Mouse (Mus musculus) Muller cell, postnatal 12 days (primary cell): ENCODE data around the gene Heatr3.

Experiments
- DNase-seq: peaks from one replicate; pipeline ENCODE4 v3.0.0-alpha.2; 2015; ENCODE audit errors: inconsistent ontology term

The Heatr3 gene

DNA sequence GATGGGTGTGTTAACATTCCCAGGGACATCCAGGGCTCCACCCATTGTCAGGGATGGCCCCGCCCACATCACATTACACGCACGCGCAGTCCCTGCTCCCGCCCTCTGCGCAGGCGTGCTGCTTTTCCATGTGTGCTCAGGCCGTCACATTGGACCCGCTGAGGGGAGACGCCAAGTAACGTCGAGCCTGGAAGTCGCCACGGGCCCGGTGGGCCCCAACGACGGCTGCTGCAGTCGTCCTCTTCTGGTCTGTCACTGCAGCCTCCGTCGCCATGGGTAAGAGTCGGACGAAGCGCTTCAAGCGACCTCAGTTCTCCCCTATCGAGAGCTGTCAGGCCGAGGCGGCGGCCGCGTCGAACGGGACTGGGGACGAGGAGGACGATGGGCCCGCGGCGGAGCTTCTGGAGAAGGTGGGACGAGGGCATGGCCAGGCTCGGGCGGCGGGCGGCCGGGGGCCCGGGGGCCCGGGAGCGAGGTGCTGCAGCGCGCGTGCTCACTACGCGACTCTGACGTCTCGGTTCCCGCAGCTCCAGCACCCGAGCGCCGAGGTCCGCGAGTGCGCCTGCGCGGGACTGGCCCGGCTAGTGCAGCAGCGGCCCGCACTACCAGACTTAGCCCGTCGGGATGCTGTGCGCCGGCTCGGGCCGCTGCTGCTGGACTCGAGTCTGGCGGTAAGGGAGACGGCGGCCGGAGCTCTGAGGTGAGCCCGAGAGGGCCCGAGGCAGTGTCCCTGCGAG lies at the start of gene Heatr3:
Heatr3 (plus strand) TSS at position 108 of the 737 bp plus-strand sequence.
- peak; percentile 97 for DNase-seq

GRCm38 (mm10) chr8:88088006-88088405 lies 49.6 kb upstream of the Heatr3 start:
- DNase-seq = peak; percentile 67

DNA sequence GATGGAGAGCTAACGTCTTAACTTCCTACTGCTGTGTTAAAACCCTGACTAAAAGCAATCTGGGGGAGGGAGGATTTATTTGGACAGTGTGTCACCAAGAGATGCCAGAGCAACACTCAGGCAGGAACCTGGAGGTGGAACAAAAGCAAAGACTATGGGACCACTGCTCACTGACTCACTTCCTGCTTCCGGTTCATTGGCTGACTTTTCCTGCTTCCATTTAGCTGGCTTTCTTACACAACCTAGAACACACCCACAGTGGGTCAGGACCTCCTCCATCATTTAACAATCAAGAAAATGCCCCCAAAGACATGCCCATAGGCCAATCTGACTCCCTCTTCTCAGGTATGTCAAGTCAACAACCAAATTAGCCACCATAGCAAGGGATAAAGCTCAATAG lies 46.0 kb upstream of the Heatr3 start:
- DNase-seq = peak; percentile 53

DNA sequence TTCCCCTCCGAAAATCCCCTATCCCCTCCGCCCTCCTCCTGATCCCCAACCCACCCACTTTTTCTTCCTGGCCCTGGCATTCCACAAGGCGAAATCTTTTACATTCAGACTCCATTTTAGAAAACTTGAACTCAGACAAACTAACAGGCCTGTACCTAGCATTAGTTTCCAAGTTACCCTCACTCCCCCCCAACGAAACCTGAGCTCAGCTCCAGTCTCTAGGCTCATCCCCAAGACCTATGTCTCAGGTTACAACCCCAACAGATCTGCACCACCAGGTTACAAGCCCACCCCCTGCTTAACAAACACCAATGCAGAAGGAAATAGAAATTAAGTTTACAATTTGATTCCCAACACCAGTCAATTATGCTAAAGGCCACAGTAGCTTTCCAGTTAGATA lies 44.3 kb upstream of the Heatr3 start:
- DNase-seq = no peak

- DNase-seq = no peak
Observed at GRCm38 (mm10) chr8:88098856-88099255, 38.8 kb upstream of the Heatr3 start.

DNA sequence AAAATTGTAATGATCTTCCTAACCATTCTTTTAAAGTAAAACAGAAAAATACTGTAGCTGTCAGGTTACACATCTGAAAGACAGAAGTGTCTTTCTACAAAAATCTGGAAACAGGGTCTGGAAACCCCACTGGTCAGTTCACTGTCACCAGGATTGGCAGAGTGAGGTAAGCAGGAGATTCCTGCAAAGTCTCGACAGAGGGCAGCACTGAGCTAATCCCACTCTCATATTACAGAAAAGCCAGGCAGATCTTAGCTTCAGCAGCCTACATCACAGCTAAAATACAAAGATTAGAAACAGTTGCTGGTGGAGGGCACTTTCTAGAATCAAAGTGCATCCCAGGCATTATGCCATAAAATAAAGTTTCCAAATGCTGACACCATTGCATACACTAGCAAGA lies 38.1 kb upstream of the Heatr3 start:
- peak; percentile 19 for DNase-seq

DNA sequence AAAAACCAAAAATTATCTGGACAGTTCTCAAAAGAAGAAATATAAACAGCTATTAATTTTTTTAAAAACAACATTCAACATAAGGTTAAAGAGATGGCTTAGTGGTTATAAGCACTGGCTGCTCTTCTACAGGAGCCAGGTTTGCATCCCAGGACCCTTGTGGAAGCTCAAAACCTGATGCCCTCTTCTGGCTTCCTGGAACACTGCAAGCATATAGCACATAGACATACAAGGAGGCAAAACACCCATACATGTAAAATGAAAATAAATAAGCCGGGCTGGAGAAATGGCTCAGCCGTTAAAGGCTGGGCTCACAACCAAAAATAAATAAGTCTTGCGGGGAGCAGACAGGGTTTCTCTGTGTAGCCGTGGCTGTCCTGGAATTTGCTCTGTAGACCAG lies 28.4 kb upstream of the Heatr3 start:
- DNase-seq = no peak

DNA sequence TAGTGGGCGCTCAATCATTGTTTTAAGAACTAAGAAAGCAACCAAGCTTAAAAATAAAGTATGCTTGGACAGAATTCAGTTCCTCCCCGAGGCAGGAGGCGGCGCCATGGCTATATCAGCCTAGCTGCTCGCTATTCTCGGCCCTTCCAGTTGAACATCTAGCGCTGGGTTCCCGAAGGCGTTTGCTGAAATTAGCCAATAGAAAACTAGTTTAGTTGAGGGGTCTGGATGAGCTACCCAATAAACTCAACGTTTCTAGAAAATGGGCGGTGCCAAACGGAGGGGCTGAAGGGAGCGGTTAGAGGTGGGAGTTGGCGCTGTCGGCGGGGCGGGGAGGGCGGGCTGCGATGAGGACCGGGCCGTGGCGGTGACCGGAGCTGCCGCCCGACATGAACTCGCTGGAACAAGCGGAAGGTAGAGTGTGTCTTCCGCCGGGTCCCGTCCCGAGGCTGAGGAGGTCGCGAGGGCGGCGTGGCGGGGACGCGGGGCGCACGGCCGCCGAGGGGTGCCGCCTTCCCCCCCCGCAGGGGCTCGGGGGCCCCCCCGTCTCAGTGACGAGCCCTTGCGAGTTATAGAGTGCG lies 19.1 kb upstream of the Heatr3 start, which contains the start of gene Cnep1r1:
Cnep1r1 (plus strand) TSS at position 314 of the 581 bp plus-strand sequence.
- DNase-seq = peak; percentile 100

GRCm38 (mm10) chr8:88119076-88119475 lies 18.6 kb upstream of the Heatr3 start:
- DNase-seq = no peak

- no peak for DNase-seq
Observed at GRCm38 (mm10) chr8:88124850-88125249, 12.8 kb upstream of the Heatr3 start.

DNA sequence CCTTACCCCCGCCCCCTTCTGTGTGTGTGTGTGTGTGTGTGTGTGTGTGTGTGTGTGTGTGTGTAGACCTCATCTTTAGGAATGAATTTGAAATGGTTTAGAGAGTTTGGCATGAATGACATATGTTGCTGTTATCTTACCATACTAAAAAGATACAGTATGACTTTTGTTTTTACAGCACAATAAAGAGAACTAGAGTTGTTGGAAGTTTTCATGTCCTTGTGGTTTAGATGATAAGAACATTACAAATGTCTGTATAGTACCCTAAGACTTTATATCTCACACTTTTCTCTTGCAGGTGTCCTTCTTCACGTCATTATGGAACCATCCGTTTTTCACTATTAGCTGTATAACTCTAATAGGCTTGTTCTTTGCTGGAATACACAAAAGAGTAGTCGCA lies 8.3 kb upstream of the Heatr3 start:
- no peak for DNase-seq

GRCm38 (mm10) chr8:88130754-88131317 lies 6.8 kb upstream of the Heatr3 start:
- DNase-seq = no peak

- DNase-seq = no peak
Observed at GRCm38 (mm10) chr8:88139256-88139655, 1.6 kb downstream of the Heatr3 start.

DNA sequence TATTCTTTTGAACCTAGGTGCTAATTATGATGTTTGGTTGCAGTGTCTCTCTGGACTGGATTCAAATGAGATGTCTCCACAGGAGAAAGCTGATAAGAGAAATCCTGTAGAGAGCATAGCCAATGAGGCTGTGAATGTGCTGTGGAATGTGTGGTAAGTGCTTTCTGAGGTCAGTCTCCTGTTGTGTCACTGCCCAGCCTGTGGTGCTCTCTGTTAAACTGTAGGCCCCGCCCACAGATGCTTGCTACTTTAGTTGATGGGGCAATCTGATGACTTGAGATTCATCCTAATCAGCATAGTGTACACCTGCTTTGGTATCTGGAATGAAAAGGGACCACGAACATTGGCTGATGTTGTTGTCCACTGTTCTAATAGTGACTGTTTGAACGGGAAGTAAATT lies 4.0 kb downstream of the Heatr3 start:
- peak; percentile 14 for DNase-seq

DNA sequence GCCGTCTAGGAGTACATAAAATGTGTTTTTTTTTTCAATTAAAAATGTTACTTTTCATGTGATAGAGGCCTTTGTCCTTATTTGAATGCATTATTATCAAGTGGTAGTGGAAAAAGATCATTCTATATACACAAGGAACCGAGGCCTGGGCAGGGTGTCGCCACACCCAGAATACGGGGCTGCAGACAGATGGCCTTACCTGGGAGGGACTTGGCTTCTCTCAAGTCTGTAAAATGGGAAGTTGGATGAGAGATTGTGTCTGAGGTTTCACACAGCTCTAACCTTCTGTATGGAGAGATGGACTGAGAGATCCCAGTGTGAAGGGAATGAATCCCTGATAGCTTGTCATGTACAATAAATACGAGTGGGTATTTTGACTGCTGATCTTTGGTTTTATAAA lies 6.4 kb downstream of the Heatr3 start:
- no peak for DNase-seq

GRCm38 (mm10) chr8:88150910-88151371 lies 13.3 kb downstream of the Heatr3 start:
- no peak for DNase-seq

DNA sequence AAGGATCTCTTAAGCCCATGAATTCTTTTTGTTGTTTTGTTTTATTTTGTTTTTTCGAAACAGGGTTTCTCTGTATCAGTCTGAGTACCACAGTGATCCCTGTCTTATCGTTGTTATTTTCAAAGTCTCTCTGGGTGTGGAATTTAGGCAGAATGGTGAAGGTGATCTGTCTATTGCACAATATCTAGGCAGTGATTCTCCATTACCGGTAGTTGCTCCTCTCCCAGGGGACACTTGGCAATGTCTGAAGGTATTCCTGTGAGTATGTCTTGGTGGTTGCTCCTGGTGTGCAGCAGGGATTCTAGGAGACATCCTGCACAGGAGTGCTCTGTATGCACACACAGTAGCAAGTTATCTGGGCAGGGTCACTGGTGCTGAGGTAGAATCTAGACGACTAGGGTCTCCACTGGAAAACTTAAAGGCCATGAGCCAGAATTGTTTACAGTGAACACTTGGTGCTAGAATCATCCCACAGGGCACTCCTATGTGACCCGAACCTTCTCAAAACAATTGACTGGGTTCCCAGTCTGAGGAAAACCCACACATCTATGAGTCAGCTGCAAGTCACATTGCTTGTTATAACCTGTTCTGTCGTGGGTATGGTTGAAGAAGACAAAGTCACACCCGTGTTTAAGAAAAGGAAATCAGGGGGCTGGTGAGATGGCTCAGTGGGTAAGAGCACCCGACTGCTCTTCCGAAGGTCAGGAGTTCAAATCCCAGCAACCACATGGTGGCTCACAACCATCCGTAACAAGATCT lies 22.8 kb downstream of the Heatr3 start:
- peak; percentile 11 for DNase-seq

DNA sequence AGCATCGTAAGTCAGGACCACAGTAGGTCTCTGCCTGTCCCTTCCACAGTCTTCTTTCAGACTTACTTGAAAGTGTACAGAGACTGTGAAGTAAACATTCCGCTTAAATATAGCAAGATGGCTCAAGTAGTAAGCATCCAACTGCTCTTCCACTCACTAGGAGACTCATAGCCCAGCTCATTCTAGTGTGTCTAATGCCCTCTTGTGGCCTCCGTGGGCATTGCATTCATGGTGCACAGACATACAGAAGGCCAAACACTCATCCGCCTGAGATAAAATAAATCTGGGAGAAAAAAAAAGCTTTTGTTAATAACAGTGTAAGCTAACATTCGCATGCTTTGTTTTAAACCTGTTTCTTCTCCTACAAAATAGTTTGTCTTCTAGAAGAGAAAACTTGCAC lies 23.8 kb downstream of the Heatr3 start:
- DNase-seq = peak; percentile 23

- no peak for DNase-seq
Observed at GRCm38 (mm10) chr8:88175264-88175663, 37.6 kb downstream of the Heatr3 start.

DNA sequence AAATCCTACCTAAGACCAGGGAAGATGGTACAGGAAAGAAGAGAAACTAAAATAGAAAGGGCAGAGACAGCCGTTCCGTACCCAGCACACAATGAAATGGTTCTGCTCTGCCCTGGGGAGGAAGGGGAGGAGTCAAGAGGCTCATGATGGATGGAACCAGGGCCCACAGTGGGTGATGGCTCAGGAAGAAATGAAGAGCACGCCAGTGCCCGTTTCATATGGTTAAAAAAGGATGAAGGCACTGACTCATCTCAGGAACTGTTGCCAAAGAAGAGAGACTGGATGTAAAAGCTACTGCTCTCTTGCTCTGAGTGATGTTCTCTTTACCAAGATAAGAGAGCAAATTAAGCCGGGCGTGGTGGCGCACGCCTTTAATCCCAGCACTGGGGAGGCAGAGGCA lies 39.6 kb downstream of the Heatr3 start:
- DNase-seq = no peak

DNA sequence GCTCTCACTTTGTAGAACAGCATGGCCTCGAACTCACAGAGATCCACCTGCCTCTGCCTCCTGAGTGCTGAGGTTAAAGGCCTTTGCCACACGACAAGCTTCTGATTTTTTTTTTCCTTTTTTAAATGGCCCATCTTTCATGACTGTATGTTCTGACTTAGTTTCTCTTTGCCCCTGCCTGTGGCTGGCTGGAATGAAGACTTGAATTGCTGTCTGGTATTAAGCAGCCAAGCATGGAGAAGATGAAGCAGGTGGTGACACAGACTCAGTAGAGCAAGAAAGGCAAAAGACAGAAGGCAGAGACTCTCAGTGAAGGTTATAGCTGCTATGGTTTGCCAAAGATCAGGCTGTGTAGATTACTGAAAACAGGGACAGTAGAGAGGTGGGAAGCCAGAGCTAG lies 45.5 kb downstream of the Heatr3 start:
- no peak for DNase-seq

DNA sequence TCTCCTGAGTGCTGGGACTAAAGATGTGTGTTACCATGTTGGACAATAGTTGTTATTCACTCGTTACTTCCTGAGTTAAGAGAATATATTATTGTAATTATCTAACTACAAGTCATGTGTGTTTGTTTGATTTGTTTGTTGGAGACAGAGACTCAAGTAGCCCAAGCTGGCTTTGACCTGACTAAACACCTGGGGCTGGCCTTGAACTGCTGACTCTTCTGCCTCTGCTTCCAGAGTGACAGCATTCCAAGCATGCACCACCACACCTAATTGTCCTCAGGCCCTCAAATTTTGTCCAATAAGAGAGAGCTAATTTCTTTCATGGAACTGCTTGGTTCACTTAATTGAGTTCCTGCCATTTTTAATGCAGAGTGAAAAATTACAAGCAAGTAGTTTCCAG lies 47.3 kb downstream of the Heatr3 start:
- no peak for DNase-seq
